Mouse (Mus musculus) adrenal gland, adult (tissue): ENCODE data around the gene Fabp6.

Source experiments
- DNase-seq, 2 experiments: peaks; one replicate each; pipeline ENCODE4 v3.0.0; 2022 to 2023; ENCODE audit warnings: low spot score in 1 of 2; ENCODE audit not compliant: inconsistent age in 2 of 2

The Fabp6 gene

GRCm38 (mm10) chr11:43601440-43601839 is at the start of gene Fabp6:
Fabp6 (minus strand) TSS chr11:43601540.
- no peak for DNase-seq

- no peak for DNase-seq
These were observed 43.9 kb upstream of the Fabp6 start for GRCm38 (mm10) chr11:43645286-43645685.

GRCm38 (mm10) chr11:43643180-43643591 is 41.8 kb upstream of the Fabp6 start:
- peak; percentile 94 to 96 for DNase-seq

- no peak for DNase-seq
These were observed 37.1 kb upstream of the Fabp6 start for GRCm38 (mm10) chr11:43638486-43638885.

GRCm38 (mm10) chr11:43636761-43637160 is 35.4 kb upstream of the Fabp6 start:
- DNase-seq, result peak in 1 of 2 experiments; percentile 47

GRCm38 (mm10) chr11:43633658-43634401 is 32.5 kb upstream of the Fabp6 start:
- DNase-seq, result peak; percentile 69 to 85

GRCm38 (mm10) chr11:43633165-43633564 is 31.8 kb upstream of the Fabp6 start:
- no peak for DNase-seq

GRCm38 (mm10) chr11:43632566-43632965 is 31.2 kb upstream of the Fabp6 start:
- peak in 1 of 2 experiments; percentile 51 for DNase-seq

GRCm38 (mm10) chr11:43631645-43632044 is 30.3 kb upstream of the Fabp6 start:
- no peak for DNase-seq

- peak; percentile 30 to 65 for DNase-seq
These were observed 25.7 kb upstream of the Fabp6 start for GRCm38 (mm10) chr11:43626927-43627645.

GRCm38 (mm10) chr11:43626300-43626926 is 25.1 kb upstream of the Fabp6 start:
- DNase-seq, result peak; percentile 78 to 84

- DNase-seq, result no peak
These were observed 23.0 kb upstream of the Fabp6 start for GRCm38 (mm10) chr11:43624341-43624740.

GRCm38 (mm10) chr11:43621769-43622168 is 20.4 kb upstream of the Fabp6 start:
- DNase-seq, result no peak

- no peak for DNase-seq
These were observed 17.1 kb upstream of the Fabp6 start for GRCm38 (mm10) chr11:43618403-43618802.

- DNase-seq, result no peak
These were observed 16.6 kb upstream of the Fabp6 start for GRCm38 (mm10) chr11:43617924-43618323.

GRCm38 (mm10) chr11:43612834-43613488 is 11.6 kb upstream of the Fabp6 start:
- peak; percentile 78 to 94 for DNase-seq

- no peak for DNase-seq
These were observed 9.3 kb upstream of the Fabp6 start for GRCm38 (mm10) chr11:43610662-43611033.

GRCm38 (mm10) chr11:43610006-43610661 is 8.8 kb upstream of the Fabp6 start:
- DNase-seq, result peak; percentile 36 to 58

- no peak for DNase-seq
These were observed 7.1 kb upstream of the Fabp6 start for GRCm38 (mm10) chr11:43608440-43608839.

GRCm38 (mm10) chr11:43605859-43606258 is 4.5 kb upstream of the Fabp6 start:
- DNase-seq, result no peak

GRCm38 (mm10) chr11:43604891-43605290 is 3.6 kb upstream of the Fabp6 start:
- no peak for DNase-seq
